Mouse (Mus musculus) right cerebral cortex, postnatal 36 days (tissue): Measurements from ENCODE around the gene Tesk2.
"Not testable (repeated sequence)": the region's sequence is repeated elsewhere in the genome, so short reads cannot be mapped to it uniquely, and the experiment has no call there.

Experiments
- DNase-seq, 2 experiments: peaks; one replicate each; pipeline ENCODE4 v3.0.0; 2022; ENCODE audit warnings: low spot score in 2 of 2, mixed read lengths in 1 of 2

The Tesk2 gene

DNA sequence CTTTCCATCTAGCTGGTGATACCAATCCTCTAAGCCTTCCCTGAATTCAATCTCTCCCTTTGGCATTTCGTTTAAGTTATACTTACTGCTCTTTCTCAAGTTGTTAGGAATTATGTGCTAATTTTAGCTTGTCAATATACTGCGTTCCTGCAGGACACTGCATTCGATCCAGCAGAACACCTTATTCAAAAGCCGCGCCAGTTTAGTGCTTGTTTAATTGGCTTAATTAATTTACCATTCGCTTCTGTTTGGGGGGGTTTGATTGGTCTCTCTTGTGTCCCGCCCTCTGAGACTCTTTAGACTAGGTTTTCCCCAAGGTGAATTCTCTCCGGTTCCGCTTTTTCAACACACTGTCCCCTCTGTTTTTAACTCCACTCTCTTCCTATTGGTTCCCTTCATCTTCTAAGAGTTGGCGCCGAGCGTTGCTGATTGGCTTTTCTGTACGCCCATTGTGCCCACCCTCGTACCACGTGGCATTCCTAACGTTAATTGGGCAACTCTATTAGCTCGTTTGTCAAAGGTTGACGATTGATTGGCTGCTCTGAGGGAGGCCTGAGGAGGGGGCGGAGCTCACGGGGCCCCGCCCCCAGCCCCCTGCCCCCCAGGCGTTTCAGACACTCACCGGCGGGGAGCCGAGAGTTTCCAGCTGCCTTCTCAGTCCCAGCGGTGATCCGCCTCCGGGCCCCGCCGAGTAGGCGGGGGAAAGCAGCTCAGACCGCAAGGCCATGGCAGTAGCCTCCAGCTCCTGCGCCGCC lies at the start of gene Tesk2:
TSS of gene Tesk2 (plus strand) at position 606 of the 755 bp plus-strand sequence.
- peak; percentile 93 to 96 for DNase-seq

DNA sequence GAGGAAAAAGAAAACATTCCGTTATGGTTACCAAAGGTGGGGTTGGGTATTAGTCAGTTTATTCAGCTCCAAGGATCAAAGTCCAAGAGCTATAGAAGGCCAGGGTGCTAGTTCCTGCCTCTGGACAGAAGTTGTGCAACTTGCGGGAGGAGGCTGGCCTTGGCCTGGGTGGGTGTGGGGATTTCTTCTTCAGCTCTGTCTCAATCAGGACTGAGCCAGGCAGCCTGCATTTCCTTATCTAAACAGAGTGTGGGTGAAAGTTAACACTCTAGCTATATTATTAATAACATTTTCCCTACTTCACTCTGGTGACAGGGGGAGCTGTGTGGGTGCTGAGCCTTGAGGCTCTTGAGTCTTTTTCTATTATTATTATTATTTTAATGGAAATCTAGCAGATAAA lies 48.0 kb upstream of the Tesk2 start:
- DNase-seq = no peak

DNA sequence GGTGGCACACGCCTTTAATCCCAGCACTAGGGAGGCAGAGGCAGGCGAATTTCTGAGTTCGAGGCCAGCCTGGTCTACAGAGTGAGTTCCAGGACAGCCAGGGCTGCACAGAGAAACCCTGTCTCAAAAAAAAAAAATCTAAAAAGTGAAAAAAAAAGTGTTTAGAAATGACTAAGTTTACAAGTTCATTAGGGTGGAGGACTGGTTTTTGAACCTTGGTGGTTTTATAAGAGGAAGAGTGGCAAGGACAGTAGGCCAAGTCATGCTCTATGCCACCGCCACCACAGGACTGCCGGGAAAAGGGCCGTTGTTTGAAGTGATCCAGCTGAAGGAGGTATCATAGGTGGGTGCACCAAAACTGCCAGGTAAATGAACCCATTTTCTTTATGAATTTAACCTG lies 46.0 kb upstream of the Tesk2 start:
- not testable (repeated sequence) for DNase-seq

DNA sequence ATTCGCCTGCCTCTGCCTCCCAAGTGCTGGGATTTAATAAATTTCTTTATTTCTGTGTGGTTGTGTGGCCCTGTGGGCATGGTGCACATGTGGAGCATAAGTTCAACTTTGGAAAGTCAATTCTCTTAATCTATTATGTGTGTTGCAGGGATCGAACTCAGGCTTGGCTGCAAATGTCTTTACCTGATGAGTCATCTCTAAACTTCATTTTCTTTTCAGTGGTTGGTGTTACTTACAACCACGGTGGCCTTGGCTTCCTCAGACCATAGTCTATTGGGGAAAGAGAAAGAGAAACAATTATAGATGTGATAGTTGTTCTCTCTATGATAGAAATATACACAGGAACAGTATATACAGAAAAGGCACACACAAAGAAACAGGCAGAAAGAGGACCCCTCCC lies 44.7 kb upstream of the Tesk2 start:
- DNase-seq = no peak

DNA sequence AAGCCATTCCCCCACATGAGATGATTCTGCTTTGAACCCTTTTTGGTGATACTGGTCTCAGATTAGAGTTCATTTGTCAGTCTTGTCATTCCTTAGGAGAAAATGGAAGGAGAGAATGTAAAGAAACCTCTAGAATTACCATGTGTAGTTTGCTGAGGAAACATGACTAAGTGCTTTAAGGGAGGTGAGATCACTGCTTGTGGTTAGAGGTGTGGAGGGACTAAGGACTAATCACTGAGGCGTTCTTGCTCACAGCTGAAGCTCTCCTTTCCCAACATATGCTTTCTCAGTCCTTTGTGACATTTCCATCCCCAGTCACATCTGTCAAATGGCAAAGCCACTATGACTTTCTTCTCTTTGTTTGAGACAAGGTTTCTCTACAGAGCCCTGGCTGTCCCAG lies 42.9 kb upstream of the Tesk2 start:
- DNase-seq = no peak

DNA sequence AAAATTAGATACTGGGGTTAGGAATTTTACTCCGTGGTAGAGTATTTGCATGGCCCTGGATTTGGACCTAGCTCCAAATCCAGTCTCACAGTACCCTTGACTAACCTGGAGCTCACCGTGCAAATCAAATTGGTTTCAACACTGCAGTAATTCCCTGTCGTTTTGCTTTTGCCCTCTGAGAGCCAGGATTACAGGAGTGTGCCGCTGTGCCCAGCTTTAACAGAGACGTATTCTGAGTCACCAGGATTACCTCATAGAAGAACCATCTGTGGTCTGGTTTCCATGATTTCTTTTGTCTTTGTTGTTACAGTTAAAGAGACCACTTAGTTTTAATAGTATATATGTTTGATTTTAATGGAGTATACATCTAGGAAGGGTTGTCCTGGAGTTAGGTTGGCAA lies 41.6 kb upstream of the Tesk2 start:
- no peak for DNase-seq

DNA sequence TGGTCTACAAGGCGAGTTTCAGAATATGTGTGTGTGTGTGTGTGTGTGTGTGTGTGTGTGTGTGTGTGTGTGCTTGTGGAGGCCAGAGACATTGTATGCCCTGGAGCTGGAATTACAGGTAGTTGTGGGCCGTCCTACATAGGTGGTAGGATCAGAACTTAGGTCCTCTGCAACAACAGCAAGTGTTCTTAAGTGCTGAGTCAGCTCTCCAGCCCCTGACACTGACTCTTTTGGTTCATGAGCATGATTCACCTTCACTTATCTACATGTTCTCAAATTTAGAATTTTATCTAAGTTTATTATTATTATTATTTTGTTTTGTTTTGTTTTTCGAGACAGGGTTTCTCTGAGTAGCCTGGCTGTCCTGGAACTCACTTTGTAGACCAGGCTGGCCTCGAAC lies 40.2 kb upstream of the Tesk2 start:
- DNase-seq = not testable (repeated sequence)

DNA sequence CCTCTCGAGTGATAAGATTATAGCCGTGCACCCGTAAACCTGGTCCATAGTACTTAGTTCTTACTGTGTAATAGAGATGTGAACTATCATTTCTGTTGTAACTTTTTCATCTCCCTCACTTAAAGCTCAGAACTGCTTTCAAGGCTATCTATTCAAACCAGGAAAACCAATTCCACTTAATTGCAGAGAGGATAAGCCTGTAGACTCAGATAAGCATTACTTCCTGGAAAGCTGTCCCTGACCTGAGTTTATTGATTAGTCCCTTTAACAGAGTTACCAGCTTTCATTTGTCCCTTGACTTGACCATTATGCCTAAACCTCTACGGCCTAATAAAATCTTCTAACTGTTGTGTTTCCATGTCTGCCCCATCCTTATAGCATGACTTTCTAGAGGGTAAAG lies 36.8 kb upstream of the Tesk2 start:
- no peak for DNase-seq

DNA sequence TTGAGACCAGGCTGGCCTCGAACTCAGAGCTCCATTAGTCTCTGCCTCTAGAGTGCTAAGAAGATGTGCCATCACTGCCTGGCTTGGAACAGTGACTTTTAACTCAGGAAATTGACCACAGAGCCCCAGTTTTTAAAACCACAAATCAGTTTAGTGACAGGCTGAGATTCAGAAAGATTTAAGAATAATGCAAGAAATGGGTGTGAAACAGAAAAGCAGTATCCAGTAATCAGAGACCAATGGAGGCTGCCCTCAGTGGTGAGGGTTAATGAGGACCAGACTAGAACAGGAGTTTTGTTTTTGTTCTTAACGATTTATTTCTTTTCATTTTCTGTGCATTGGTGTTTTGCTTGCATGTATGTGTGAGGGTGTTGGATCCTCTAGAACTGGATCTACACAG lies 36.1 kb upstream of the Tesk2 start:
- DNase-seq = no peak

DNA sequence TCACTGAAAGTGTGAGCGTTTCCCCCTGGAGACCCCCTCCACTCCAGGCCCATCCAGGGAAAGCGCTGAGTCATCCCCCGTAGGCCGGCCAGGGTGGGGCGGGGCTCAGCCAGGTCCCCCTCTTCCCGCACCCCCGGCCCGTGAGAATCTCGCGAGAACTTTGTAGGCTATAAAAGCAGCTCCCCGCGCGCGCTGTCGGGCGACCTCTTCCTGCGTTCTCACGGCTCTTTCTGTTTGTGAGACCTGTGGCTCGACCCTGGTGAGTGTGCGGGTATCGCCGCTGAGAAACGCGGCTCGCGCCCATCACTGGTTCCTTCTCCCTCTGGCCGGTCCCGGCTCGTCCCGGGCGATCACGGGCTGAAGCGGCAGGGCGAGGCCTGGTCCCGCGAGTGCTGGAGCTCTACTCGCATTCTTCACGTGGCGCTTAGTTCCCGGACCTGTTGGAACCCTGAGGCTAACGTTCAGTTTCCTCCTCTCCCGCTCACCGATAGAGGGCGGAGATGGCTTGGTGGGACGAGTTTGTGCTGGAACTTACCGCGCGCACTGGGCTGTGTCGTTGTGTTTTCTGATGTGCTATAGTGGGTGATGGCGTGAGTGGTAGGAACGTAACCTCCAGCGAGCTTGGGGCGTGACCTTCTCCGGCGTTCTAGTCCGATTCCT lies 35.2 kb upstream of the Tesk2 start, which contains the start of gene Prdx1:
TSS of gene Prdx1 (plus strand) at position 143 of the 660 bp plus-strand sequence.
- peak; percentile 80 for DNase-seq

DNA sequence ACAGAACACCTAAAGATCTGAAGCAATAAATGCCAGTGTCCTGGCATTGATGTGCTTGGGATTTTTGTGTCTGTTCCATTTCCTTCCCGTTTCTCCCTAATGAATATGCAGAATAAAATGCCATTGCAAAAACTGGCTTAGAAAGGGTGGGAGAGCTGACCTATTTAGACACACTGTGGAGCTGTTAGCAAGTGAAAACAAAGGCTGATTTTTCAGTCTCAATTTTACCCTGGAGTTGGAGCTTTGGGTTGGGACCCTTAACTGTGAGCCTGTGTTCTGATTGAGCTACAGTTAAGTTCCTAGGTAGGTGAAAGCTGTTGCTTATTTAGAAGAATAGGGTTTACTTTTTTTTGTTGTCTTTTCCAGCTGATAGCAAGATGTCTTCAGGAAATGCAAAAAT lies 33.7 kb upstream of the Tesk2 start:
- no peak for DNase-seq

DNA sequence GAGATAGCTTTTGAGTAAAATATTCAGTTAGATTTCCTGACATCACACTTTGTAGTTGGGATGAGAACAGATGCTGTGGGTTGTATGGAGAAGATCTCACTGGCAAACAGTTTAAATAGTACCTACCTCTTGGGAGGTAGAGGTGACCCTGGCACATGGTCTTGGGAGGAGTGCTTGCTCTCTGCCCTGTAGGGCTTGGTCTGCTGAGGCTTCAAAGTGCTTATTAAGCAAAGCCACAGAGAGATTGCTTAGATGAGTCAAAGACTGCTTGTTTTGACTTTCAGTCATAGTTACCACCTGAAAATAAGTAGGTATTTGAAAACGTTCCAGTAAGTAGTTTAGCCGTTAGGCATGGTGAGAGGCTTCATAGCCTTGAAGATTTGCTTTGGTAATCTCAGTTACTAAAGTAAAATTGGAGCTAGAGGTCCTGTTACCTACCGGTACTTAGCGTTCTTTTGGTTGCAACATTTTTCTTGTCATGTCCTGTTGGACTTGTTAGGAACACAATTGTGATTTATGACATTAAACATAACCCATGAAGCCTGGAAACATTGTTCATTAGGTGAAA lies 31.4 kb upstream of the Tesk2 start:
- DNase-seq = no peak

DNA sequence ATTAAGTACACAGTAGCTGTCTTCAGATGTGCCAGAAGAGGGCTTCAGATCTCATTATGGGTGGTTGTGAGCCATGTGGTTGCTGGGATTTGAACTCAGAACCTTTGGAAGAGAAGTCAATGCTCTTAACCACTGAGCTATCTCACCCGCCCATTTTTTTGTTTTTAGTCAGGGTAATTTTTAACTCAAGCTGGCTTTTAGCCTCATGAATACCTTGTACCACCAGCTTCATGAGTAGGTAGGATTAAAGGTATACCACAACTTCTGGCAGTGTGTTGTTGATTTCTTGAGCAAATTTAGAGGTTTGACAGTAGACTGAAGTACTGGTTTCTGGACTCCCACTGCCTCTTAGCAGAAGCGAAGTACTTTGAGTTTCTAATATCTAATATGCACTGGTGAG lies 28.6 kb upstream of the Tesk2 start:
- no peak for DNase-seq

DNA sequence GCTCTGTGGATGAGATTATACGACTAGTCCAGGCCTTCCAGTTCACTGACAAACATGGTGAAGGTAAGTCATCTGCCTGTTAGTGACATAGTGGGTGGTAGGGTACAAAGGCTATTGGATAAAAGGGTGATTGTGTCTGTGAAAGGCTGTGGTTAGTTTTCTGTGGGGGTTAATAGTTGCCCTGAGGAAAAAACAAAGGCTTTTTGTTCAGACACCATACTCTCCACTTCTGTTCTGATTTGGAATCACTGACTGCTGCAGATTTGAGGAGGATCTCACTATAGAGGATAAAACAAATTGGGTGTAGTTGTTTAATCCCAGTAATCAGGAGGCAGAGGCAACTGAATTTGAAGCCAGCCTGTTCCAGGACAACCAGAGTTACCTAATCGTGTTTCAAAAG lies 27.0 kb upstream of the Tesk2 start:
- DNase-seq = no peak

DNA sequence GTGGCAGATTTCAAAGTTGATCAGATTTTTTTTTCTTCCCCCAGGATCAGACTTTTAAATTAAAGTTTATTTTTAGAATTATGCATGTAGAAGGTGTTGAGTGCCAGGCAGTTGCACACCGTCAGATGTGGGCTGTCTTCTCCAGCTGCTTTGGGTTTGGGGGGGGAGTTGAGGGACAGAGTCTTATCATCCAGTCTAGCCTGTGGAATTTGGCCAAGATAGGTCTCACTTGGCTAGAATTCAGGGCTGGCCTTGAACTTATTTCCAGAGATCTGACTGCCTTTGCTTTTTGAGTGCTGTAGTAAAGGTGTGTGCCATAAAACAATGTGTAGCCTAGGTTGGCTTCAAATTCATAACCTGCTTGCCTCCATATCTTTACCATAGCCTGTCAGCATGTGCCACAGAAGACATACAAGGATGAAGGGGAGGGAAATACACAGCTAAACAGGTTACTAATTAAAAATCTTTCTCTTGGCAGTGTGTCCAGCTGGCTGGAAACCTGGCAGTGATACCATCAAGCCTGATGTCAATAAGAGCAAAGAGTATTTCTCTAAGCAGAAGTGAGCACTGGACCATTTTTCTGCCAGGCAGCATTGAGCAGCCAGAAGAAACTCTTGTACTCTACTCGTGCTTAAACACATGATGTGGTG lies 21.9 kb upstream of the Tesk2 start:
- no peak for DNase-seq

DNA sequence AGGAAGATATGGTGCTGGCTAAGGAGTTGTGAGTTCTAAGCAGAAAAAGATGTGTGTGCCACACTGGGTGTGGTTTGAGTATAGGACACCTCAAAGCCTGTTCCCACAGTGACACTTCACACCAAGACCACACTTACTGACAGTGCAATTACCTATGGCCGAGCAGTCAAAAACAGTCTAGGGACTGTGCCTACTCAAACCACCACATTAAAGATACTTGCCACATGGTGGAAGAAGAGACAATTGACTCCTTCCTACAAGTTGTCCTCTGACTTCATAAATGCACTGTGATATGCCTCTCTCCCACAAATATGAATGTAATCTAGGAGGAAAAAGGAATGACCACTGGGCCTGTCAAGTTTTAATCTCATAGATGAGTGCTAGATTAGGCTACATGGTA lies 19.8 kb upstream of the Tesk2 start:
- DNase-seq = no peak

DNA sequence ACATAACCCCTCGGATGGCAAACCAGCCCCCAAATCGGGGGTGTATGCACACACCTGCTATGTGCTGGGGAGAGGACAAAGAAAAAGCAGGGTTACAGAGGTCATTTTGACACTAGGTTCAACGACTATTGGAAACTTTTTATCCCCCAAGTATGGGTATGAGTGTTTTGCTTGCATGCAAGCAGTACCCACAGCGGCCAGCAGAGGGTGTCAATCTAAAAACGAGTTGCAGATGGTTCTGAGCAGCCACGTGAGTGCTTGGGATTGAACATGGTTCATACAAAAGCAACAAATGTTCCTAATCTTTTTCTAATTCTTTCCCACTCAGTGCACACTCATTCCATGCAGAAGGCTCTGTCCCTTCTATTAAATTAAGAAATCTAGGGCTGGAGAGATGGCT lies 16.9 kb upstream of the Tesk2 start:
- no peak for DNase-seq

DNA sequence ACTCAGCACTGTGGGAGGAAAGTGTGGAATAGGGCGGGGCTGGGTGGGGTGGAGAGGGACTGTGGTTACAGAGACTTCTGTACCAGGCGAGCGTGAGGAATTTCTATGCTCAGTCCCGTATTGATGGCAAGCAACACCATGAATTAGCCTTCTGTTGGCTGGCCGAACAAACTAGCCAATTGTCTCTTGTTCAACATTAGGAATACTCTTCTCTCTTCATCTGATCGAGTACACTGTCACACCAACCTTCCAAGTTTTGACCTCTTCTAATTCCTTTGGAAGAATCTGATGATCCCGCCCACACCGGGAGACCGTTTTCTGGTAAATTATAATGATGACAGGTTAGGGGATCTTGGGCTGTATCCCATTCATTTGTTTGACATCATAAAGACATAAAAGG lies 13.1 kb upstream of the Tesk2 start:
- no peak for DNase-seq

DNA sequence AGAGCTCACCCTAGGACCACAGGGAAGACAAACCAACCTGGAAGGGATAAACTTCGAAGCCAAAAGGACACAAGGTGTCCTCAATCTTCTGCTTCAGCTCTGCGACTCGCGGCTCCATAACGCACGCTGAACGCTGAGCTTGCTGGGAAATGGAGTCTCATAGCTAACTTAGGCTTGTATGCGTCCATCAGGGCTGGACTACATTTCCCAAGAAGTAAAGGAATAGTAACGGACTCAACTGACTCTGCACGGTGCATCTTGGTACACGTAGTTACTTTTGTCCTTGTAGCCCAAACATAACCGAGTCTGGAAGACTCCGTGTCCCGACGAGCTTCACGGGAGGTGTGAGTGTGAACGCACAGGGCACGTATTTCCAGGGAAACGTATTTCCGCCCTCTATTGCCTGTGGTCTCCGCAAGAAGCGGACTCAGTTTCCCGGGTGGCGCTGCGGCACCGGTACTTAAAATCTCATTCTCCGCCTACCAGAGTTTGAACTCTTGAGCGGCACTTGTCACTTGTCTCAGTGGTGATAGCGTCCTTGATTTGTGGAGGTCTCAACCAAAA lies 12.5 kb upstream of the Tesk2 start, which contains the start of the genes Mmachc and Ccdc163:
TSS of gene Mmachc (minus strand) at position 206 of the 564 bp plus-strand sequence.
TSS of gene Ccdc163 (plus strand) at position 309 of the 564 bp plus-strand sequence.
- peak; percentile 95 to 99 for DNase-seq

DNA sequence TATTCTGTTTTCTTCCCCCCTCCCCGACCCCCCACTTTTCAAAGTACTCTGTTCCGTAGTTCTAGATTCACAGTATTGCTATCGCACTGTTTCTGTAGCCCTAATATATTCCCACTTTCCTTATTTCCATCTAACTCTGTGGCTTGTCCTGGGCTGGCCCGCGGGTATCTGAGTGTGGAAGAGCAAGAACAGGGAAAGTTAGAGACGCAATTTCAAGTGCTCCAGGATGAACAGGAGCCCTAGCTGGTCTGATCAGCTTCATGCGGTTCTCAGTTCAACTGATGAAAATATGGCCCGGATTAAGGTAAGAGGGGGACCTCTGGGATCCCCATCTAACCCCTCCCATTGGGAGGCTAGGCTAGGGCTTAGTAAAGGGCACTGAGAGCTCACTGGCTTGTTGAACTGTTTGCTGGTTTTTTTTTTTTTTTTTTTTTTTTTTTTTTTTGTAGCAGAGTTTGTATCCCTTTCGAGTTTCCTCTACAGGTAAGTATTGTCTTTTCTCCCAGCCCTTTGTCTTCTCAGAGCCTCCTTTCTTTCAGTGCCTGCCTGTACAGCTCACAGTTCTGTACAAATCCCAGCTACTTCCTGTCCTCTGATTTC lies 11.9 kb upstream of the Tesk2 start:
- no peak for DNase-seq

DNA sequence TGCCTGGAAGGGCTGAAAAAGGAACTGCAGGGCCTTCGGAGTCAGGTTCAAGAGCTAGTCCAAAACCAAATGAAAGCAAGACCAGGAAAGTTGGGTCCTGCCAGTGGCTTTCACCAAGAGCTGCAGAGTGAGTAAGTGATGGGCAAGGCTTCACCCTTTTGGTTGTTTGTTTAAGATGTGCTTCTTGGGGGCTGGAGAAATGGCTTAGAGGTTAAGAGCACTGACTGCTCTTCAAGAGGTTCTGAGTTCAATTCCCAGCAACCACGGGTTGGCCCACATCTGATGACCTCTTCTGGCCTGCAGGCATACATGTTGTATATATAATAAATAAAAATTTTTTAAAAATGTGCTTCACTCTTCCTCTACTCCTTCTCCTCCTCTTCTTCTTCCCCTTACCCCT lies 10.6 kb upstream of the Tesk2 start:
- DNase-seq = no peak

DNA sequence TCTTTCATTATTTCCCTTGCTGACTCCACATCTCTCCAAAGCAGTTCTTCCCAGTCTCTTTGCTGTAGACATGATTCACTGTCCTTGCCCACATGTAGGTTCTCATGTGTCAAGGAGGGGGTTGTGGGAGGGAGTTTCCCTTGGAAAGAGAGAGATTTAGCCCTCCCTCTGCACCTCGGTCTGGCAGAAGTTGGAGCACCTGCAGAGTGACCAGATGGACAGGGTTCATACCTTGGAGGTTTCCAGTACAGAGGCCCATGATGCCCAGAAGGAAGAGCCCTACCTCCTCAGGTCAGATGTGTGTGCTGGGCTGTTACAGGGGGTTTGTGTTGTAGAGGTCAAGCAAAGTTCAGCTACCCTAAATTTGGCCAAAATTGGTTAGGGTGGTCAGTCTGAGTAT lies 8.2 kb upstream of the Tesk2 start:
- DNase-seq = no peak
